Mouse (Mus musculus) lung, postnatal 0 days (tissue): ENCODE measurements around the gene Mthfd2l. TPM values are rescaled to one million over a fixed set of nuclear protein-coding genes. Genes with fewer than 3 reads are reported as not detected.
A peak's percentile ranks its signal among the peaks of the same experiment; 100 is the strongest.

Source experiments
- ATAC-seq: fragments of 200-750 bp; cut with Nextera tagmentation; 2 replicates; pipeline ENCODE4 v1.8.0; 2017; ENCODE audit warnings: moderate library complexity
- DNase-seq: peaks from one replicate; pipeline ENCODE4 v3.0.0-alpha.2; 2016; ENCODE audit warnings: low spot score
- H3K27ac ChIP-seq: fragments of 300-500 bp; sonication (generic); 2 replicates; pipeline ENCODE4 v1.5.1; 2014; ENCODE audit warnings: antibody characterized with exemption, mild to moderate bottlenecking, low read length, mixed read lengths
- H3K27me3 ChIP-seq: fragments of 300-500 bp; sonication (generic); replicated peaks from 2 replicates; pipeline ENCODE4 v1.6.1; 2014; ENCODE audit warnings: low read length, mixed read lengths; ENCODE audit not compliant: insufficient read depth
- H3K36me3 ChIP-seq: fragments of 300-500 bp; sonication (generic); 2 replicates; pipeline ENCODE4 v1.6.1; 2014; ENCODE audit warnings: low read length, mixed read lengths; ENCODE audit not compliant: insufficient read depth
- H3K4me1 ChIP-seq: fragments of 300-500 bp; sonication (generic); 2 replicates; pipeline ENCODE4 v1.6.1; 2014; ENCODE audit warnings: antibody characterized with exemption, low read depth, low read length, mixed read lengths; ENCODE audit not compliant: insufficient read depth
- H3K4me2 ChIP-seq: fragments of 300-500 bp; sonication (generic); replicated peaks from 2 replicates; pipeline ENCODE4 v1.6.1; 2014; ENCODE audit warnings: low read depth, mild to moderate bottlenecking, low read length, moderate library complexity, mixed read lengths
- H3K4me3 ChIP-seq: fragments of 300-500 bp; sonication (generic); 2 replicates; pipeline ENCODE4 v1.5.1; 2014; ENCODE audit warnings: low read depth, low read length
- H3K9ac ChIP-seq: fragments of 300-500 bp; sonication (generic); replicated peaks from 2 replicates; pipeline ENCODE4 v1.6.1; 2014; ENCODE audit warnings: low read depth, mild to moderate bottlenecking
- H3K9me3 ChIP-seq: fragments of 300-500 bp; sonication (generic); 2 replicates; pipeline ENCODE4 v1.6.1; 2016; ENCODE audit warnings: low read length, mixed read lengths
- CTCF ChIP-seq: IDR thresholded peaks from 2 replicates; pipeline ENCODE4 v1.5.1; 2016; ENCODE audit warnings: antibody characterized with exemption, mild to moderate bottlenecking
- EP300 ChIP-seq: IDR thresholded peaks from 2 replicates; pipeline ENCODE4 v1.6.1; 2016; ENCODE audit warnings: antibody characterized with exemption, mild to moderate bottlenecking, control low read depth
- WGBS: fragments of 180-500 bp; shearing (Covaris S2); extraction: QIAGEN DNeasy Blood & Tissue Kit; methylation state at CpG from one replicate; pipeline ENCODE4 v1.1.7; 2014; 5-methylcytosine and 5-hydroxymethylcytosine counted together
- polyA plus RNA-seq: library from polyadenylated mRNA; unstranded; fragments of >200 nt; fragmentation: Nextera tagmentation; extraction: Ambion mirVana; gene quantifications from 2 replicates; pipeline ENCODE4 v1.2.1, GENCODE M21; 2015

Gene Mthfd2l
- polyA plus RNA-seq, 1 experiment from 2014 or later: 41.0 TPM

DNA sequence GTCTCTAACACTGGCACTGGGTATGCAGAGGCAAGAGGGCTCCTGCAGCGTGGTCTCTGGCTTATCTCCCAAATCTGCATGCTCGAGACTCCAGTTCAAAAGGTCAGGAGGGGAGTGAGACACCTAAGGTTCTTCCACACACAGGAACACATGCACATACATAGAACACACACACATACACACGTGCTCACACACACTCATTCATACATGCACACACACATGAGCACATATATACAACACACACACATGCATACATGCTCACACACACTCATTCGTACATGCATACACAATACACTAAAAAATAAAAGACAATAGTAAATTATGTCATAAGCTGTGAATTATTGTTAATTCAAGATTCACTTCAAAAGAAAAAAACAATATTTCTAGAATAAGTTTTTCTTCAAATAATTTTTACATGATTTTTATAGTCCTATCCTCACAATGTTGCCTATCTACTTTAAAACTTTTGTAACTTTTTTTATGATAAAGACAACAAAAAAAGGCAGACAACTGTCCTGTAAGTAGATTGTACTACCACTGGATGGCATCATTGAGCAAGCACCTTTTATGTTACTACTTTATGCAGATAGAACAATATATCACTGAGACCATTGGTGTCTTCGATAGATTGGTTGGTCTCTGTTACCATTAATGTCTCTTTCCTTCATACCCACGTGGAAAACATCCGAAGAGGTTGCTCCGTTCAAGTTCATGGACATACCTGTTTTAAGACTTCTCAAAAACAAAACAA lies 22.0 kb downstream of the Mthfd2l start:
- H3K9me3 ChIP-seq: no peaks in the 10 kb centered on the region
- DNase-seq: peak; percentile 37
- 74% methylated on average over 8 of the region's 8 CpGs for WGBS
- no peaks in the 10 kb centered on the region for H3K4me1 ChIP-seq
- no peaks in the 10 kb centered on the region for H3K27me3 ChIP-seq
- no peak overlapping the region for H3K9ac ChIP-seq
- TF ChIP-seq CTCF (peak; percentile 53), EP300 (no peak)
- no peak overlapping the region for H3K4me3 ChIP-seq
- no peak overlapping the region for H3K4me2 ChIP-seq
- no peak overlapping the region for H3K27ac ChIP-seq
- no peaks in the 10 kb centered on the region for H3K36me3 ChIP-seq
- ATAC-seq: no peak

DNA sequence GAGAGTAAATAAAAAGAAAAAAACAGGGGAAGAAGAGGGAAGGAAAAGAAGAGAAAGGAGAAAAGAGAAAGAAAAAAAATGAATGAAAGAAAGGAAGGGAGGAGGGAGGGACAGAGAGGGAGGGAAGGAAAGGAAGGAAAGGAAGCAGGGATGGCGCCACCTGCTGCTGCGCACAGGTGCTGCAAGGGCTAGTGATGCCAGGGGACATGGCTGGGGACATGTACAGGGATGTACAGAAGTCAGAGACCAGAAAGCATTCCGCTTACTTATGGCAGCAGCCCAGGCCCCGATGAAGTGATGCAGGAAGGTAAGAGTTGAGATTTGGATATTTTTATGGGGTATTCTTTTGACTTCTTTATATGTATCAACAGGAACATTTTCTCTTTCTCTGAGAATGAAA lies 33.4 kb downstream of the Mthfd2l start:
- Histone ChIP-seq H3K4me2 (no peak overlapping the region), H3K27me3 (no peaks in the 10 kb centered on the region)

DNA sequence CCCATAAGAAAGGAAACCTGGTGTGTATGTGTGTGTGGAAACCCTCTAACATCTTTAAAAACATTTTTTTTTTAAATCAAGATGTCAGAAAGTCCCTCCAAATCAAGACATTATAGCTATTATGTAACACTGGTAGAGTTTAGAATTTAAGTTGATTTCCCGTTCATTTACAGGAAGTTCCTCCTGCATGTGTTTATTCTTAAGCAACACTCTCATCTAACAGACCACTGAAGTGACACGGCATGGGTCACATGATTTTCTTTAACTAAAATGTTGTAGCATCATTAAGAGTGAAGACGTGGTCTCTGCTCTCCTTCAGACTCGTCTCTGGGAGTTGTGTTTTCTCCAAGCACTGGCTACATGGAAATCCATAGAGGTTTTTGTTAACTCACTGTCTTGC lies 33.8 kb downstream of the Mthfd2l start:
- no peak overlapping the region for H3K9ac ChIP-seq
- DNase-seq: no peak
- no peaks in the 10 kb centered on the region for H3K36me3 ChIP-seq
- no peak overlapping the region for H3K4me2 ChIP-seq
- no peaks in the 10 kb centered on the region for H3K4me1 ChIP-seq
- no peak for TF ChIP-seq CTCF
- no peak overlapping the region for H3K4me3 ChIP-seq
- H3K27ac ChIP-seq: no peak overlapping the region
- H3K9me3 ChIP-seq: no peaks in the 10 kb centered on the region
- no peak for ATAC-seq
- 54% methylated on average over 4 of the region's 4 CpGs for WGBS
- H3K27me3 ChIP-seq: no peaks in the 10 kb centered on the region

More for the DNA sequence above, 33.4 kb downstream of the Mthfd2l start:
- Histone ChIP-seq H3K4me3 (no peak overlapping the region), H3K4me1 (no peaks in the 10 kb centered on the region), H3K27ac (no peak overlapping the region), H3K9me3 (no peaks in the 10 kb centered on the region), H3K9ac (no peak overlapping the region), H3K36me3 (no peaks in the 10 kb centered on the region)
- ATAC-seq (no peak), DNase-seq (peak; percentile 16)
- TF ChIP-seq EP300 (no peak), CTCF (peak; percentile 69)
- WGBS: 67% methylated on average over 4 of the region's 4 CpGs

DNA sequence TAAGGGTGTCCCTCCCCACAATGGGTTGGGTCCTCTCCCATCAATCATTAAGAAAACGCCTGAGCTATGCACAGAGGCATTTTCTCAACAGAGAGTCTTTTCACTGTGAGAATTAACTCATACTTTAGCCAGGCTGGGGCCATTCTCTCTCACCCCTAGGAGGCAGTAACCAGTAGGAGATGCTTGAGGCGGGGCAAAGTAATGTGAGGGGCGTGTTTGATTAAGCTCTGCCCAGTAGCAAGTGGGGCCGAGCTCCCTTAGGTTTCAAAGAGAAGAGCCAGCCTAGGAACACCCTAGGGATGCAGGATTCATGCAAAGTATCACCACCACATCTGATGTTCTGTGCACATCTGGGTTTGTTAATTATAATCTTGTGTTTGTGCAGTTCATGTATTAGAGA lies 34.5 kb downstream of the Mthfd2l start:
- Histone ChIP-seq H3K27me3 (no peaks in the 10 kb centered on the region), H3K27ac (no peak overlapping the region), H3K4me2 (no peak overlapping the region), H3K4me1 (no peaks in the 10 kb centered on the region), H3K4me3 (no peak overlapping the region), H3K36me3 (no peaks in the 10 kb centered on the region), H3K9me3 (no peaks in the 10 kb centered on the region), H3K9ac (no peak overlapping the region)
- no peak for TF ChIP-seq EP300
- no peak for TF ChIP-seq CTCF
- ATAC-seq (no peak), DNase-seq (no peak)
- 49% methylated on average over 4 of the region's 4 CpGs for WGBS

DNA sequence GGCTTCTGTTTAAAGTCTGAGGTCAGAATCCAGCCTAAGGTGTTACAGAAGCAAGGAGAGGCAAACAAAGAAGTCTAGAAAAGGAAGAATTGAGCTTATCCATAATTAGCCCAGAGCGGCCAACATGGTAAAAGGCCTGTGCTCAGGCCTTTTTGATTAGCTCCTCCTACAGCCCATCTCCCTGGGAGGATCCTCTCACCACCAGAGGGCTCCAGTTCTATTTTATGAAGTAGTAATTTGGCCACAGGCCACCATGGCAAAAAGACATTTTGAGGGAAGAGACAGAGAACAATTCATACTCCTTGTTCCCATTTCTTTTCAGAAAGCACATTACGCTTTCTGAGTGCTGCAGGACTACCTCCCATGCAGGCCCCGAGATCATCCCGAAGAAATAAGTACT lies 46.3 kb downstream of the Mthfd2l start:
- H3K27ac ChIP-seq: no peak overlapping the region

DNA sequence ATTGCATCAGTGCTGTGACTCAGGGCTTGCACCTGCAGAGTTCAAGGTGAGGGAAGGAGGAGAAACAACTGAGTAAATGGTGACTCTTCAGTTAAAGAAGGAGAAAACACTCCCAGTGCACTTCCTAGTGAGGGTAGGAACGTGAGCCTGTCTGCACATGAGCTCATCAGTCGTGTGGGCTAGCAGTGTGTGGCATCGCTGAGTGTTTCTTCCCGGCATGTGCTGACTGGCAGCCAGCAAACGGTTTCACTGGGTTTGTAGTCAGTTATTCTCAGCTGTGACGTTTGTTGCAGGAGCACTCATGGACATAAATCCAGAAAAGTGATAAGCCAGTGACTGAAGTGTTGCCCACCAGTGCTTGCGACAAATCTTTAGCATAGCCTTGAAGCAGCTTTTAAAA lies 49.4 kb downstream of the Mthfd2l start:
- DNase-seq: no peak
- no peaks in the 10 kb centered on the region for H3K36me3 ChIP-seq

More for the DNA sequence above, 46.3 kb downstream of the Mthfd2l start:
- no peaks in the 10 kb centered on the region; the same call in 1 of the 2 replicates for H3K36me3 ChIP-seq
- TF ChIP-seq EP300: no peak
- TF ChIP-seq CTCF: peak; percentile 71
- no peaks in the 10 kb centered on the region for H3K27me3 ChIP-seq
- no peaks in the 10 kb centered on the region for H3K9me3 ChIP-seq
- DNase-seq (peak; percentile 79), ATAC-seq (peak; percentile 65; the same call in 1 of the 2 replicates)
- no peak overlapping the region for H3K4me2 ChIP-seq
- H3K9ac ChIP-seq: no peak overlapping the region
- no peak overlapping the region for H3K4me3 ChIP-seq
- H3K4me1 ChIP-seq: no peaks in the 10 kb centered on the region
- 82% methylated on average over 4 of the region's 4 CpGs for WGBS

More for the DNA sequence above, 49.4 kb downstream of the Mthfd2l start:
- H3K4me1 ChIP-seq: no peaks in the 10 kb centered on the region
- H3K27ac ChIP-seq: no peak overlapping the region
- H3K9me3 ChIP-seq: no peaks in the 10 kb centered on the region
- H3K4me2 ChIP-seq: no peak overlapping the region
- ATAC-seq: no peak
- no peak overlapping the region for H3K4me3 ChIP-seq
- H3K27me3 ChIP-seq: no peaks in the 10 kb centered on the region
- WGBS: 67% methylated on average over 7 of the region's 7 CpGs
- H3K9ac ChIP-seq: no peak overlapping the region
- TF ChIP-seq CTCF (no peak), EP300 (no peak)
